Mouse (Mus musculus): ENCODE measurements around the gene Skap2.

DNA sequence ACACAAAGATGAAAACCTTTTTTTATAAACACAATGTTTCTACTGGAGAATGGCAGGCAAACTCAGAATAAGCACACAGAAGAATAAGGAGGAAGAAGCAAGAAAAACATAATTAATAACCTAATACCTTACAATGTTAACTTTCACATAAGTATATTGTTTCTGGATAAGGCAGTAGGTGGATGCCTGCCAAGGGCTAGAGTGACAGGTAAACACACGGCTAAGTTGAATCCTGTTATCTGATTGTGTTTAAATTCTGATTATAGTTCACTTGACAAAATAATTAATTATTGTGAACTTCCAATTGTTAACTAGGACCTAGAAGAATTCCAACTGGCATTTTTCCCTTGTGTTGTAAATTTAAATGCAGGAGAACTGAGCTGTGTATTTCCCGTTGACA lies 138.3 kb downstream of the Skap2 start:
- TF ChIP-seq CTCF (IDR thresholded peaks at IDR 0.05; ENCODE audit: control insufficient read depth, insufficient read depth, insufficient read length) = no peak
- no peak for TF ChIP-seq CEBPB (IDR thresholded peaks at IDR 0.05; ENCODE audit: low read depth)
- TF ChIP-seq MAX (IDR thresholded peaks at IDR 0.05) = no peak
- TF ChIP-seq MYOD1 (IDR thresholded peaks at IDR 0.05; ENCODE audit: control insufficient read depth, insufficient read length, low read depth) = no peak
